Mouse (Mus musculus) heart, postnatal 0 days (tissue): ENCODE data around the gene Aarsd1. TPM values are rescaled to one million over a fixed set of nuclear protein-coding genes. Genes with fewer than 3 reads are reported as not detected.

Experiments used
- ATAC-seq: fragments of 200-750 bp; cut with Nextera tagmentation; 2 replicates; pipeline ENCODE4 v1.8.0; 2017; ENCODE audit warnings: low read depth, moderate number of reproducible peaks, moderate library complexity; ENCODE audit not compliant: insufficient read depth
- DNase-seq: peaks from one replicate; pipeline ENCODE4 v3.0.0-alpha.2; 2016; ENCODE audit warnings: low spot score
- H3K27ac ChIP-seq: fragments of 300-500 bp; sonication (generic); 2 replicates; pipeline ENCODE4 v1.5.1; 2014; ENCODE audit warnings: low read depth, mild to moderate bottlenecking
- H3K27me3 ChIP-seq: fragments of 300-500 bp; sonication (generic); 2 replicates; pipeline ENCODE4 v1.6.1; 2014; ENCODE audit warnings: low read length, mixed read lengths; ENCODE audit not compliant: control insufficient read depth, insufficient read depth
- H3K36me3 ChIP-seq: fragments of 300-500 bp; sonication (generic); replicated peaks from 2 replicates; pipeline ENCODE4 v1.6.1; 2014; ENCODE audit warnings: low read length, mixed read lengths; ENCODE audit not compliant: control insufficient read depth, insufficient read depth
- H3K4me1 ChIP-seq: fragments of 300-500 bp; sonication (generic); 2 replicates; pipeline ENCODE4 v1.6.1; 2014; ENCODE audit warnings: antibody characterized with exemption; ENCODE audit not compliant: control insufficient read depth, insufficient read depth
- H3K4me2 ChIP-seq: fragments of 300-500 bp; sonication (generic); 2 replicates; pipeline ENCODE4 v1.6.1; 2014; ENCODE audit warnings: low read depth, mild to moderate bottlenecking, low read length, moderate library complexity
- H3K4me3 ChIP-seq: fragments of 300-500 bp; sonication (generic); 2 replicates; pipeline ENCODE4 v1.5.1; 2014; ENCODE audit warnings: low read depth, low read length
- H3K9ac ChIP-seq: fragments of 300-500 bp; sonication (generic); replicated peaks from 2 replicates; pipeline ENCODE4 v1.6.1; 2014; ENCODE audit warnings: low read depth, low read length, mixed read lengths
- H3K9me3 ChIP-seq: fragments of 300-500 bp; sonication (generic); replicated peaks from 2 replicates; pipeline ENCODE4 v1.6.1; 2016; ENCODE audit warnings: low read length; ENCODE audit not compliant: control insufficient read depth
- CTCF ChIP-seq: IDR thresholded peaks from 2 replicates; pipeline ENCODE4 v1.5.1; 2016; ENCODE audit warnings: antibody characterized with exemption, control low read depth, low read depth
- EP300 ChIP-seq: IDR thresholded peaks from 2 replicates; pipeline ENCODE4 v1.6.1; 2016; ENCODE audit warnings: antibody characterized with exemption, low read depth
- WGBS: fragments of 180-500 bp; shearing (Covaris S2); extraction: QIAGEN DNeasy Blood & Tissue Kit; methylation state at CpG from one replicate; pipeline ENCODE4 v1.1.7; 2014; 5-methylcytosine and 5-hydroxymethylcytosine counted together
- polyA plus RNA-seq: library from polyadenylated mRNA; unstranded; fragments of >200 nt; fragmentation: Nextera tagmentation; extraction: Ambion mirVana; gene quantifications from 2 replicates; pipeline ENCODE4 v1.2.1, GENCODE M21; 2015
- total RNA-seq: library from RNA; depleted of rRNA; stranded (reverse); fragments of >200 nt; gene quantifications from 2 replicates; pipeline ENCODE4 v1.2.3, GENCODE M21; 2014; ENCODE audit warnings: low replicate concordance

Gene Aarsd1
- total and polyA plus RNA-seq, 2 experiments from 2014 or later, result 16.8 to 31.9 TPM

GRCm38 (mm10) chr11:101436916-101437315 is 19.5 kb upstream of the Aarsd1 start:
- Histone ChIP-seq H3K4me2 (no peak overlapping the region), H3K9ac (no peak overlapping the region), H3K27ac (no peak overlapping the region), H3K36me3 (peaks cover 34% of the 10 kb centered on the region), H3K27me3 (no peaks in the 10 kb centered on the region), H3K4me3 (no peak overlapping the region), H3K4me1 (no peaks in the 10 kb centered on the region), H3K9me3 (no peaks in the 10 kb centered on the region)
- WGBS, result 80% methylated on average over 4 of the region's 4 CpGs
- no peak for TF ChIP-seq EP300
- TF ChIP-seq CTCF, result no peak
- DNase-seq, result no peak
- no peak for ATAC-seq

GRCm38 (mm10) chr11:101435831-101436230 is 18.4 kb upstream of the Aarsd1 start:
- Histone ChIP-seq H3K9ac (no peak overlapping the region), H3K27ac (no peak overlapping the region), H3K4me2 (no peak overlapping the region), H3K4me3 (no peak overlapping the region), H3K27me3 (no peaks in the 10 kb centered on the region), H3K4me1 (no peaks in the 10 kb centered on the region), H3K36me3 (peaks cover 45% of the 10 kb centered on the region), H3K9me3 (no peaks in the 10 kb centered on the region)
- no peak for TF ChIP-seq CTCF
- no peak for TF ChIP-seq EP300
- ATAC-seq (no peak), DNase-seq (no peak)
- 64% methylated on average over 4 of the region's 4 CpGs for WGBS

- Histone ChIP-seq H3K4me3 (no peak overlapping the region), H3K9me3 (no peaks in the 10 kb centered on the region), H3K27me3 (no peaks in the 10 kb centered on the region), H3K4me2 (no peak overlapping the region), H3K27ac (no peak overlapping the region), H3K9ac (no peak overlapping the region), H3K4me1 (no peaks in the 10 kb centered on the region), H3K36me3 (peaks cover 59% of the 10 kb centered on the region)
- DNase-seq (no peak), ATAC-seq (no peak)
- WGBS, result 73% methylated on average over 13 of the region's 13 CpGs
- no peak for TF ChIP-seq CTCF
- no peak for TF ChIP-seq EP300
These were observed 16.0 kb upstream of the Aarsd1 start for GRCm38 (mm10) chr11:101433396-101433795.

- H3K27me3 ChIP-seq, result no peaks in the 10 kb centered on the region
- no peaks in the 10 kb centered on the region for H3K9me3 ChIP-seq
- H3K4me3 ChIP-seq, result no peak overlapping the region
- H3K4me2 ChIP-seq, result no peak overlapping the region
- WGBS, result 84% methylated on average over 9 of the region's 9 CpGs
- ATAC-seq (no peak), DNase-seq (no peak)
- no peak overlapping the region for H3K9ac ChIP-seq
- TF ChIP-seq EP300 (no peak), CTCF (no peak)
- peaks cover 59% of the 10 kb centered on the region for H3K36me3 ChIP-seq
- no peak overlapping the region for H3K27ac ChIP-seq
- peaks cover under 1% of the 10 kb centered on the region; the same call in 1 of the 2 replicates for H3K4me1 ChIP-seq
These were observed 13.9 kb upstream of the Aarsd1 start for GRCm38 (mm10) chr11:101431327-101431726.

- peak overlapping the region; percentile 99 for H3K4me2 ChIP-seq
- no peak for DNase-seq
- peaks cover 9% of the 10 kb centered on the region for H3K4me1 ChIP-seq
- no peak overlapping the region for H3K27ac ChIP-seq
- no peaks in the 10 kb centered on the region for H3K27me3 ChIP-seq
- H3K4me3 ChIP-seq, result peak overlapping the region; percentile 97
- ATAC-seq, result no peak
- H3K9ac ChIP-seq, result no peak overlapping the region
- no peak for TF ChIP-seq CTCF
- TF ChIP-seq EP300, result no peak
- WGBS, result 48% methylated on average over 8 of the region's 8 CpGs
- H3K9me3 ChIP-seq, result no peaks in the 10 kb centered on the region
- H3K36me3 ChIP-seq, result peaks cover 22% of the 10 kb centered on the region
These were observed 8.8 kb upstream of the Aarsd1 start for GRCm38 (mm10) chr11:101426165-101426564.

GRCm38 (mm10) chr11:101424925-101425813 is 7.8 kb upstream of the Aarsd1 start, which contains the start of the genes Rundc1 and Ptges3l:
Gene Rundc1 (plus strand): TSS chr11:101425085.
Gene Ptges3l (minus strand): TSS chr11:101425333.
- Histone ChIP-seq H3K4me3 (peak within 1 kb of the TSS; percentile 97), H3K27ac (peak within 1 kb of the TSS; percentile 96), H3K9me3 (no peaks in the 10 kb centered on the region), H3K36me3 (peaks cover 13% of the 10 kb centered on the region), H3K27me3 (no peaks in the 10 kb centered on the region), H3K4me1 (peaks cover 9% of the 10 kb centered on the region), H3K4me2 (peak within 1 kb of the TSS; percentile 99), H3K9ac (peak within 1 kb of the TSS; percentile 88)
- TF ChIP-seq EP300 (no peak), CTCF (peak; percentile 30; the same call in 1 of the 2 replicates)
- WGBS, result under 1% methylated on average over 69 of the region's 81 CpGs
- DNase-seq (peak; percentile 97), ATAC-seq (peak; percentile 91)
